Mouse (Mus musculus) kidney, adult 2 months (tissue): ENCODE measurements at regions not wholly inside any gene's neighbourhood (a gene's known extent, or its start where the extent isn't known, plus 50 kb on each side); places are given as distances from the start of the nearest gene placed in this dataset.

Experiments
- CTCF ChIP-seq: fragments of 200-500 bp; conservative IDR thresholded peaks from 2 replicates; pipeline ENCODE4 v1.5.1; 2011; ENCODE audit warnings: low read depth, mild to moderate bottlenecking, control low read depth, low read length, moderate library complexity, mixed read lengths; ENCODE audit not compliant: insufficient read depth, insufficient read length
- POLR2A ChIP-seq: fragments of 200-500 bp; IDR thresholded peaks from one replicate; pipeline ENCODE4 v1.6.1; 2011; ENCODE audit warnings: low read depth, low read length, control low read depth

DNA sequence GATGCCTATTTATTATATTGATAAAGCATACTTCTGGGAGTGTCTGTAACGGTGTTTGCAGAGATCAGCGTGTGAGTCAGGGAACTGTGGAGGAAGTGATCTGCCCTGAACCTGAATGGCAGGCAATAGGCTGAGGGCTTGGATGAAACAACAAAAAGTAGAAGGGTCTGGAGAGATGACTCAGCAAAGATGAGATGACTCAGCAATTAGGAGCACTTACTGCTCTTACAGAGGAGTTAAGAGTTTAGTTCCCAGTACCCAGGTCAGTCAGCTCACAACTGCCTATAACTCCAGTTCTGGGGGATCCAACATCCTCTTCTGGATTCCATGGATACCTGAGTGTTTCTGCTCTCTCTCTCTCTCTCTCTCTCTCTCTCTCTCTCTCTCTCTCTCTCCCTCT is 277.6 kb downstream of the 3100002H09Rik start:
- no peak for TF ChIP-seq POLR2A
- TF ChIP-seq CTCF, result no peak
